Mouse (Mus musculus) megakaryocyte, embryonic 14.5 days (primary cell): ENCODE measurements around the gene Mpzl3.

Experiments
- FLI1 ChIP-seq: IDR thresholded peaks from 2 replicates; pipeline ENCODE4 v1.6.1; 2012; ENCODE audit warnings: low read length, inconsistent platforms, mixed read lengths
- GATA1 ChIP-seq: IDR thresholded peaks from 3 replicates; pipeline ENCODE4 v1.6.1; 2012; ENCODE audit warnings: mixed read lengths, low read length, inconsistent platforms, borderline replicate concordance

DNA sequence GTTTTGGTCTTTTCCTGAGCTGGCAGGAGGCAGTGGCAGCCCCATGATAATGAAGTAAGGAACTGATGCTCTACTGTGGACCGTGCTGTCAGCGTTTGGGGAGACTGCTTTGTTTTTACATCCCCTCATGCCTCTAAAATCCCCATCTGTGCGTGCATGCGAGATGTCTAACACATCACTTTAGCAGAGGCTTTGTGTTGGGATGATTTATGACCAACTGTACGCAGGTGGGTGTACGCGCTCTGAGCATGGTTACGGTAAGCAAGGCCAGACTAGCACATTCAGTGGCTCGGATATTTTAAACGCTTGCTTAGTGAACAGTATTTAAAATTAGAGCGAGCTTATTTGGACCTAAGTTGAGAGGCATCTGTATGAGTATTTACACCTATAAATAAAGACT lies 37.0 kb upstream of the Mpzl3 start:
- TF ChIP-seq GATA1 (no peak), FLI1 (no peak)
